Mouse (Mus musculus) kidney, adult 11 months (tissue): ENCODE measurements around the gene Skint5.
"Not testable (repeated sequence)": the region's sequence is repeated elsewhere in the genome, so short reads cannot be mapped to it uniquely, and the experiment has no call there.

Experiments used
- DNase-seq: peaks from one replicate; pipeline ENCODE4 v3.0.0; 2022

Gene Skint5

DNA sequence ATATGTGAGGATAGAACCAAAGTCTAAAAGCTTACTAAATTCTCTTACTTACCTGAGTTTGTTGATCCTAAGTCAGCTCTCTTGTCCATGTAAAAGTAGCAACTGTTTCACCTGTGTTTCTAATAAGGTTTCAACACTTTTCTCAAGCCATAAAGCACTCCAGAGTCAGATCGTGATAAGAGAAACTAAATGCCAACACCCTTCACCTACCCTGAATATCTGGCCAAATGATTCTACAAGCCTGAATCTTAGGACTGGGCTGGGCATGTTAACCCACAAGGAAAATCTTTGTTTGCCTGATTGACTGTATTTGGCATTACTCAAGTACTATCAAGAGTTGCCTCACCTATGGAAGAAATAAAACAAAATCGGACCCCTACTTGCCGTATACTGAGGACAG lies at the start of gene Skint5:
TSS of gene Skint5 (minus strand) at position 101 of the 400 bp plus-strand sequence.
- no peak for DNase-seq

DNA sequence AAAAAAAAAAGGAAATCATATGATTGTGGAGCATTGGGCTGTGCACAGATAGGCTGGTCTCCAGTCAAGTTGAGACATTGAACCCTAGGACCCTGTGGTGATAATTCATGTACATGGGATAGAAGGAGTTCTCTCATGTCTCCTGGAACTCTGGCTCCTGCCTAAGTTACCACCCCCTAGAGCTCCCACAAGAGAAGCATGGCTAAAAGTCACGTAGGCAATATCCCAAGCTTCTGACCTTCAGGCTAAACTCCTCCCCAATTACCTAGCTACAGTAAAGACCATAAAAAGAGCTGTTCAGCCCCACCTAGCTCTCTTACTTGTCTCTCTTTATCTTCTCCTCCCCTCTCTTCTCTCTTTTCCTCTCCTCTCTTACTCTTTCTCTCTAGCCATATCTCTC lies 42.0 kb downstream of the Skint5 start:
- DNase-seq: no peak

DNA sequence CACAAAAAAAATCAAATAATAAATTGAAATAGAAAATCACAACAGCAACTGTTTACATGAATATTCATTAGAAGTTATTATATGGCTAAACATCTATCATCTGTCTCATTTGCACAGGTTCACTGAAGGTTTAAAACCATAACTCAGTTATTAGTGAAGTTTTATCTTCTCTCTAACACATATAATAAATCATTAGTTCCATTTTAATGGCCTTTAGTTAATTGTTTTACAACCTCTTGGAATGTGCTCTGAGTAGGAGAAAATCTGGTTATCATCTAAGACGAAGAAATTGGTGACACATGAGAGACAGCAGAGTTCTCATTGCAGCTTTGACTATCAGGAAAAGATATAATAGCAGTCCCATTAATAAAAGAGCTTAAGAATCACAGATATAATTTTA lies 235.1 kb downstream of the Skint5 start:
- DNase-seq: no peak

DNA sequence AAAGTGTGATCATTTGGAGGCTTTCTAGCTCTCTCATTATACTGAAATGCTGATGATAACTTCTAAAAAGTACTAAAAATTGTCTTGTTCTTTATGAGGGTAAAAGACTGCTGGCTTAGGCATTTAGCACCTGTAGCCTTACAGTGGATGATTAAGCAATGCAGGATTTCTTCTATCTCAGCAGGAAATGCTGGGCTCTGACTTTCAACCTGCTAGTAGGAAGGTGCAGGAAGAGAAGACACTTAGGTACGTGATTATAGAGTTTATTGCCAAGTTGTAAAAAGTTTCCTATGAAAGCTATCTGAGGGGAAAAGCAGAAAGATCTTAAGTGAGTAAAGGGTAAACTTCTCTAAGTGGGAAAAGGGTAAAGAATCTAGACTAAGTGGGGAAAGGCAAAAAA lies 235.6 kb downstream of the Skint5 start:
- DNase-seq: no peak

DNA sequence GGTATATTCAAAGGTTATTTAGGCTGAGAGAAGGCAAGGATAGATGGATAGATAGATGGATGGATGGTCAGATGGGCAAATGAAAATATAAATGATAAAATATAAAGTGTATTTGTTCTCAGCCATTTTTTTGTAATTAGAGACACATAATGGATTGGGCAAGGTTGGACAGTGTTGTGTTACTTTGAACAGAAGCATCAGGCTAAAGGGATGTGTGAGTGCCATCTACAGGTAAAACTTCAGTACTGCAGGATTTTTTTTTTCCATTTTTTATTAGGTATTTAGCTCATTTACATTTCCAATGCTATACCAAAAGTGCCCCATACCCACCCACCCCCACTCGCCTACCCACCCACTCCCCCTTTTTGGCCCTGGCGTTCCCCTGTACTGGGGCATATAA lies 551.1 kb downstream of the Skint5 start:
- DNase-seq: not testable (repeated sequence)
